Mouse (Mus musculus): Measurements from ENCODE around the gene Slc25a14.

Gene Slc25a14

DNA sequence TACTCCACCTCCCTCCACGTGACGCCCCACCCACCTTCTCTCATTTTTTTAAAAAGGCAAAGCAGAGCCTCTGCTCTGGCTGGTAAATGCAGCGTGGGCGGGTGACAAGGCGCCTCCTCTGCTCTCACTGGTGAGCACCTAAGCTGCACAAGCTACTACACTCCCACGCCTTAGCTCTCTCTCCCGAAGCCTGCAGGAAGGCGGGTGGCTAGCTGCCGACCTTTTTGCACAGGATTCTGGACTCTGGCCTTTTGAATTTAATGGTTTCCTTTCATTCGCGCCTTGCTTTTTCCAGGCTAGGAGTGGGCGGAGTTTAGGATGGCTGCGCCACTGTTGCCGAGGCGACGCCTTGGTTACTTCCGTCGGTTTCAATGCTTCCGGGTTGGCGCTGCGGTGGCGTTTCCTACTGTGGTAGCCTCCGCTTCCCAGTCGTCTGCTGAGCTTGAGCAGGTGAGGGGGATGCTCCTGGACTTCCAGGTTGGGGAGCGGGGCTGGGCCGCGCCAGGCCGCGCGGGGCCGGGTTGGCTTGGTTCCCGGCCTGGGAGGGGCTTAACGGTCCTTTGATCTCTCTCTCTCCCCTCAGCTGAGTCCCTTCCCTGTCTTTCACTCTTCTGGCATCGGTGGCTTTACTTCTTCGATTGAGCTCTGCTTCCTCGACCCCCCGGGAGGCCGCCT lies at the start of gene Slc25a14:
Gene Slc25a14 (plus strand): TSS at position 35 of the 675 bp plus-strand sequence.
- peak; percentile 55 to 60 for DNase-seq

DNA sequence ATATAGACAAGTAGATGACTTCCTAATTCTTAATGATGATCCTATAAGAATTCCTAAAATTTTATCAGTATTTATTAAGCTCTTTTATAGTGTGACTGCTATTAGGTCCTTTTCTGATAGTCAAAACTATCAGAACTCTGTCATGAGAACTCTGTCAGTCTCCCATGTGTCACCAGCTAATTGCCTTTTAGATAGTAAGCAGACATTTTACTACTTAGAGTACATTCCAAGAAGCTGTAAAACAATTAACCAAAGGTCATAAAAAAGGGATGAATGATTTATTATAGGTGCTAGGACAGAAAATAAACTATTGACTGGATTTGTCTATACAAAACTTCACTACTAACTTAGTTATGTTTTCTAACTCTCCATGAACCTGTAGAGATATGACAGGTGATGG lies 39.9 kb upstream of the Slc25a14 start:
- no peak for DNase-seq

DNA sequence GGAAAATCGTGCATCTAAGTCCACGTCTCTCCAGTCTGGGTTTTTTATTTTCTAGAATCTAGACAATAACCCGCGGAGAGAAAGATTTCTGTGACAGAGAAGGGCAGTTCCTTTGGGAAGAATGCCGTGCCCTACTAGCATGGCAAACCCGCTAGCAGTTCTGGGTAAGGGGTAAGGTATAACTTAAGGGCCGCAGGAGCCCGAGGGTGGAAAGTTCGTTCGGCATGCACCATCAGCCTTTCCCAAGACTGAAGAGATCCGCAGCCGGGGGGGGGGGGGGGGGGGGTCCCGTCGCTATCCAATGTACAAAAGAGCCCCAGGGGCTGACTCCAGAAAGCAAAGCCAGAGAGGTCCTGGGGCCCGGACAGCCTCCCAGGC lies 29.5 kb upstream of the Slc25a14 start:
- no peak for DNase-seq

DNA sequence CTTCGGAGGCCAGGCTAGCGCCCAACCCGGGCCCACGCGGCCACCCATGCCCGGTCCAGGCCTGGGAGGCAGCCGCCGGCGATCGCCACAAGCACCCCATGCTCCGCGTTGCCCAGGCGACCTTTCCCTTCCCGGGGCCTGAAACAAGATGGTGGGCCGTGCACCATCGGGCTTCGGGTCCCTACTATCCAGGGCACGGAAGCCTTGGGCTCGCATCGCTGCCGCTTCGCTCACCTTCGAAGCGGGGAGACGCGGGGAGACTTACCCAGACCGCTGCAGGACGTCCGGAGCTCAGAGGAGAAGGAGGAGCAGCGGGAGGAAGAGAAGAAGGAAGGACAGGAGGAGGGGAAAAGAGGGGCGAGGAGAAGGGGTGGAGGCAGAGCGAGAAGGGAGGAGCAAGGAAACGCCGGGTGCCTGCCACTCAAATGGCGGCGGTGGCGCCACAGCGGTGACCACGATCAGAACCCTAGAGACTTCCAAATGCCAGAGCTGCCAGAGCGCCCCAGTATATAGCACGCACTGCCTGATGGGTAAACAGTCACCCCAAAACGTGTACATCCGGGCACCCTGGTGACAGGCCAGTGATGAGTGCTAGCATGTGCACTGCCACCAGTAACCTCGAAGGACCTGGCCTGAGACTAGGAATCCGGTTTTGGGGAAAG lies 29.0 kb upstream of the Slc25a14 start, which contains the start of gene Zfp280c:
Gene Zfp280c (minus strand): TSS at position 406 of the 662 bp plus-strand sequence.
- DNase-seq: peak; percentile 57 to 58

DNA sequence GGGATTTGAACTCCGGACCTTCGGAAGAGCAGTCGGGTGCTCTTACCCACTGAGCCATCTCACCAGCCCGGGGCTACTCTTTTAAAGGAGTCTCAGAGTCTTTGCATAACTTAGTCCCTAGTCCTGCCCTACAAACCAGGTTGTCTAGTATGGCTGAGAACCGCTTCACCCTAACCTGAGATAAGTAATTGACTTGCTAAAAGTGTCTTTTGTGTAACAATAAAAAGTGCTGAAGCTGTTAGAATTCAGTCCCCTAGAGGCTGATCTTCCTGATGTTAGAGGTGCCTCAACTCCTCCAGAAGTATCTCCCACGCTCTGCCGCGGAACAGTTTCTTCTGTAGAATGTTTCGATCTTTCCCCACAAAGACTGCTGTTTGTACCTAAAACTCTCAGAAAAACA lies 27.2 kb upstream of the Slc25a14 start:
- DNase-seq: no peak

DNA sequence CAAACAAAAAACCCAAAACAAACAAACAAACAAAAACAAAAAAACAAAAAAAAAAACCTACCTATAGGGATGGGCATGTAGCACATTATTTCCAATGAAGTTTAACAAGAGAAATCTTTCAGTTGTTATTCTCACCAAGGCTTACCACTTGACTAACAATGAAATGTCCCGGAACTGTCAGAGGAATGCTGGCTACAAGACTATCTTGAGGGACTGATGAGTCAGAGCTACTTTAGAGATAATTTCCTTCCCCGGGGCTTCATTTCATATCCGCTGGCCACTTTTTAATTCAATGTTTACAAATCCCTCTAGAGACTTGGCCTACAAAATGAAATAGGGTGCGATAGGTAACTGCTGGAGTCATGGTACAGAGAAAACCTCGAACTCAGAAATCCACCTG lies 26.3 kb upstream of the Slc25a14 start:
- no peak for DNase-seq

DNA sequence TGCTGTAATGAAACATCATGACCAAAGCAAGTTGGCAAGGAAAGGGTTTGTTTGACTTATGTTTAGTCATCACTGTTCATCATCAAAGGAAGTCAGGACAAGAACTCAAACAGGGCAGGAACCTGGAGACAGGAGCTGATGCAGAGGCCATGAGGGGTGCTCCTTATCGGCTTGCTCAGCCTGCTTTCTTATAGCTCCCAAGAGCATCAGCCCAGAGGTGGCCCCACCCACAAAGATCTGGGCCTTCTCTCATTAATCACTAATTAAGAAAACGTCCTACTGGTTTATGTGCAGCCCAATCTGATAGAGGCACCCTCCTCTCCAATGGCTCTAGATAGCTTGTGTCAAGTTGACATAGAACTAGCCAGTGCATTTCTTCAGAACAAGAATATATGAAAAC lies 18.3 kb upstream of the Slc25a14 start:
- no peak for DNase-seq

DNA sequence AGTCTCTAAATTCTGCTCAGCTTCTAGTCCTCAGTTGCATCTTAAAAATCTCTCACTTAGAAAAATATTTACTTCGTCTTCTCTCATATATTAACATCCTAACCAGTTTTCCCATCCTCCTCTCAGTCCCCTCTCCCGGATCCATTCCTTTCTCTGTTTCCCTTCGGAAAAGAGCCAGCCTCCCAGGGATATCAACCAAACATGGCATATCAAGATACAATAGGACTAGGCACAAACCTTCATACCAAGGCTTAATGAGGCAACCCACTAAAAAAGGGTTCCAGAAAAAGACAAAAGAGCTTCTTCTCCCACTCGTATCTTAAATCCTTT lies 199 bp upstream of the Slc25a14 start:
- no peak for DNase-seq

DNA sequence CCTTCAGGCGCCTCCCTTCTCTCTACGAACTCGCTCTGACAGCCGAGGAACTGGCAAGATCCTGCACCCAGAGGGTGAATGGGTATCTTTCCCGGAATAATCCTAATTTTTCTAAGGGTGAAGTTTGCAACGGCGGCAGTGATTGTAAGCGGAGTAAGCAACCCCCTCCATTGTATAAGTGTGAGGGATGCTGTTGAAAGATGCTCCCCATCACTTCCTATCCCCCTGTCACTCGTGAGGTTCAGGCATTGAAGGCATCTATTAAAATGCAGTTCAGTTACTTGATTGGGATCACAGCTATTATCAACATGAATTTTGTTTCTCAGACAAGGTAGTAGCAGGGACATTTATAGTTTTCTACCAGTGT lies 824 bp downstream of the Slc25a14 start:
- DNase-seq: no peak

DNA sequence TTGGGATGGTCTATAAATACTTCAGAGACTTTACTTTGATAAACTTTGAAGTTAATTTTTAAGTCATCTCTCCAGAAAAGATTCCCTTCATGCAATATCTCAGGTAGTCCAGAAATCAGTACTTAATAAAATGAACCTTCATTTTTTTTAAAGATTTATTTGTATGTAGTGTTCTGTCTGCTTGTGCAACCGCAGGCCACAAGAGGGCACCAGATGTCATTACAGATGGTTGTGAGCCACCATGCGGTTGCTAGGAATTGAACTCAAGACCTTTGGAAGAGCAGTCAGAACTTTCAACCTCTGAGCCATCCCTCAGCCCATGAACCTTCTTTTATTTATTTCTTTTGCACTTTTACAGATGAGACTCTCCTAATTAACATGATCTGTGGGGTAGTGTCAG lies 13.8 kb downstream of the Slc25a14 start:
- DNase-seq: peak in 1 of 2 experiments; percentile 3

DNA sequence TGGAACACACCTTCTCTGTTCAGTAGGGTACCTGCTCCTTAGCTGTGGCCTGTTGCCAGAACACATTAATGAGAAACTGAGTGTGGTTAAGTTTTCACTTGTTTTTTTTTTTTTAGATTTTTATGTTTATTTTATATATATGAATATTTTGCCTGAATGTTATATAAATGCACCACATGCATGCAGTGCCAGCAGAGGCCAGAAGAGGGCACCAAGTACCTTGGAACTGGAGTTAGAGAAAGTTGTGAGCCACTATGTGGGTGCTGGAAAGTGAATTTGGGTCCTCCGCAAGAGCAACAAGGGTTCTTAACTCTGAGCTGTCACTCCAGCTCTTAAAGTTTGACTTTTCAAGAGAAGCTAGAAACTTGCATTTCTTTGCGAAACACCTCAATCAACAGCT lies 20.9 kb downstream of the Slc25a14 start:
- peak; percentile 18 to 37 for DNase-seq

DNA sequence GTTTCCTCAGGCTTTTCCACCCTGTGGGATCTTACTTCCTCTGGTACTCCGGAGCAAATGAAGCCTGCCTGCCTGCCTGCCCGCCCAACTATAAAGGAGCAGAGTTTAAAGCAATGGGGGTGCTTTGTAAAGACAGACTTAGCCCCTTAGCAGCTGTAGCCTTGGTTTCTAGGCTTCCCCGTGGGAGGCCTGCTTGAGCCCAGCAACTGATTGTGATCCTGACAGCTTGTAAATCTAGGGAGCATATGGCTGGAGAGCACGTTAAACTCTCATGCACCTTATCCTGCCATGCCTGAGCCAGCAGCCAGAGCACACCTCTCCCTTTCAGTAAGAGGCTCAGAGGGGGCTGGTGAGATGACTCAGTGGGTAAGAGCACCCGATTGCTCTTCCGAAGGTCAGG lies 43.6 kb downstream of the Slc25a14 start:
- no peak for DNase-seq

DNA sequence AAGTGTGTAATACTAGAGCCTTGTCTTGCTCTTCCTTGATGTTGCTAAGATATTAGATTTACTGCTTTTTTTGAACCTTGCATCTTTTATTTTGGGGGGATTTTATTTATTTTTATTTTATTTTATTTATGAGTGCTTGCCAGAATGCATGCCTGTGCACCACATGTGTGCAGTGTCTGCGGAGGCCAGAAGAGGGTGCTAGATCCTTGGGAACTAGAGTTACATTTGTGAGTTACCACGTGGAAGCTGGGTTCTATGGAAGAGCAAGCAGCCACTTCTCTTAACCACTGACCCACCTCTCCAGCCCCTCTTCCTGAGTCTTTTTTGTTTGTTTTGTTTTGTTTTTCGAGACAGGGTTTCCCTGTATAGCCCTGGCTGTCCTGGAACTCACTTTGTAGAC lies 46.4 kb downstream of the Slc25a14 start:
- no peak for DNase-seq

DNA sequence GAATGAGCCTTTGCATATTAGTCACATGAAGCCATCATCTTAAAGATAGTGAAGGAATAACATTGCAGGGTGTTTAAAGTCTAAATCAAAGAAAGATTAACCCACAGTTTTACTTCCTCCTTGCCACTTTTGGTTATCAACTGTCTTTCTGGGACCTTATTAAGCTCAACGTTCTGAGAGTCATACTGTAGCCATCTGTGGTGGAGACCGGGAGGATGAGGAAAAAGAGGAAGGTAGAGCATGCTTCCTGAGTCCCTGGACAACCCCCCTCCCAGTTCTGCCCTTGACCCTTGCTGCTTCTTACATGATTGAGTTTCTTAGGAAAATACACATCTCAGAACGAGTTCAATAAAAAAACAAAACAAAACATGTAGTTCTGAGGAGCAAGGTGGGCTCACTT lies 48.5 kb downstream of the Slc25a14 start:
- no peak for DNase-seq

DNA sequence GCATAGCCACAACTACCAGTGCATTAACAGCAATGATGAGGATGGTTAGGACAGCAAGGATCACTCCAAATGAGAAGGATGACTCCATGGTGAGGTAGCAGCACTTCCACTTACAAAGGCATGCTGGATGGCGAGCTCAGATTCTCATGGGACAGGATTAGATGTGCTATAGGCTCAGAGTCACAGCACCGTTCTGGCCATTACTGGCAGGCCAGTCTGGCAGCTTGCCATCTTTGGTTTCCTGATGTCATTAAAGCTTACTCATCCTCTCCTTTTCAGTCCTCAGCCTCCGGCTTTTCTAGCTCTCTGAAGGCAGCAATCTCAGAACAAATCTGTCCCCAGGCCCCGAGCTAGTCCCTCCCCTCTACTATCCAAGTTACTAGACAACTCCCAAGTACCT lies 51.0 kb downstream of the Slc25a14 start, which contains the start of gene Gpr119:
Gene Gpr119 (minus strand): TSS at position 308 of the 400 bp plus-strand sequence.
- DNase-seq: no peak

DNA sequence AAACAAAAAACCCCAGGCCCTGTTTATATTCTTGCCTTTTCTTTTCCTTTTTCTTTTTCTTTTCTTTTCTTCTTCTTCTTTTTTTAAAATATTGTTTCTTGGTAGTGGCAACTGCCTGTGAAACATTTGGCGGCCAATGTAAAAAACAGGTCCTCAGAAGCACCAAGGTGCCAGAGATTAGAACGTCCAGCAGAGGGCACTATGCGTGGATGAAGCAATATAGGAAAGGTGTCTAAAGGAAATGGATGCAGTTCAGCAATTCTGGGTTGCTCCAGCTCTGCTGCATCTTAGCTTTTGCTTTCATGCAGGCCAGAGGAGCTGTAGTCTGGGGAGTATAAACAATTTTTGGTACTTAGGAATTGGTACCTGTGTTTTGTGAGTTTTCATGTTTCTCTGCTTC lies 60.2 kb downstream of the Slc25a14 start:
- DNase-seq: peak in 1 of 2 experiments; percentile 39

DNA sequence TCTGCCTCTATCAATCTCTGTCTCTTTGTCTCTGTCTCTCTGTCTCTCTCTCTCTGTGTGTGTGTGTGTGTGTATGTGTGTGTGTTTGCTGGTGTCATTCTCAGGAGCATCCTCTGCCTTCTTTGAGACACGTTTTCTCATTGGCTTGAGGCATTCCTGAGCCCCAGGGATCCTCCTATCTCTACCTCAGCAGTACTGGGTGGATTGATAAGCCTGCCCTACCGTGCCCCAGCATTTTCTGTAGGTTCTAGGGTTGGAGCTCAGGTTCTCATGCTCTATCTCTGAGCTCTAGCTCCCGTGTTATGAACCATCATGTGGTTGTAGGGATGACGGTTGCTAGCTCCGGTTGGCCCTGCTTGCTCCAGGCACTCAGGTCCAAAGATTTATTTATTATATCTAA lies 60.6 kb downstream of the Slc25a14 start:
- DNase-seq: no peak

DNA sequence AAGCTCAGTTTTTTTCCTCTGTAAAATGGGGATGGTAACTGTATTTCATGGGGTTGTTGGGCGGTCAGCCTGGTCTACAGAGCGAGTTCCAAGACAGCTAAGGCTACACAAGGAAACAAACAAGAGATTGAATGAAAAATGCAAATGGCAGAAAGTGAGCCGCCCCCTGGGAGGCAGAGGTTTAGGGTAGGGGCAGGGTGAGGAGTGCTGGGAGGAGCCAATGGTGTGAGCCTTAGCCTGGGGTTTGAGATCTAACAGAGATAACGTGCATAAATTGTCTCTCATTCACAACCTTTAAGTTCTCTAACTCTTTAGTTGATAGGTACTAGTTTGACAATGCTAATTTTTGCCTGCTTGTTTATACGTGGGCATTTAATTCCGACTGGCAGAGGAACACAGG lies 71.2 kb downstream of the Slc25a14 start:
- no peak for DNase-seq

DNA sequence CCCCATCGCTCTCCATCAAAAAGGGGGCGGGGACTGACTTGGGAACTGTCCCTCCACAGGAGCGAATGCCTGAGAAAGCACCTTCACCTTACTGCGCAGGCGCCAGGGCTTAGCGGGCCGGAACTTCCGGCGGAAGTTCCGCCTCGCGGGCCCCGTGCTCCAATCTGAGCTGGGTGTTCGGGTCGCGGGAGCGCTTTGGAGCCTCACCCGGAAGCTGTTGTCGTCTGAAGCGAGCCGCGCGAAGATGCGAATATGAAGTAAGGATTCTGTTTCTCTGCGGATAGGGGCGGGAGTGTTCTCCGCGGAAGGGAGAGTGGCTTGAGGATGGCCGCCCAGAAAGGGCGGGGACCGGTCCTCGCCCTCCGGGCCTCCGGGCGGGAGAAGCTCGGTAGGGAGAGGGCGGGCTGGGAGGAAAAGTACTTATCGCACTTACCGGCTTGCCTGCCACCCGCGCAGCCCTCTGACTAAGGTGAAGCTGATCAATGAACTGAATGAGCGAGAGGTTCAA lies 71.7 kb downstream of the Slc25a14 start, which contains the start of gene Rbmx2:
Gene Rbmx2 (plus strand): TSS at position 141 of the 508 bp plus-strand sequence.
- peak; percentile 78 to 79 for DNase-seq

DNA sequence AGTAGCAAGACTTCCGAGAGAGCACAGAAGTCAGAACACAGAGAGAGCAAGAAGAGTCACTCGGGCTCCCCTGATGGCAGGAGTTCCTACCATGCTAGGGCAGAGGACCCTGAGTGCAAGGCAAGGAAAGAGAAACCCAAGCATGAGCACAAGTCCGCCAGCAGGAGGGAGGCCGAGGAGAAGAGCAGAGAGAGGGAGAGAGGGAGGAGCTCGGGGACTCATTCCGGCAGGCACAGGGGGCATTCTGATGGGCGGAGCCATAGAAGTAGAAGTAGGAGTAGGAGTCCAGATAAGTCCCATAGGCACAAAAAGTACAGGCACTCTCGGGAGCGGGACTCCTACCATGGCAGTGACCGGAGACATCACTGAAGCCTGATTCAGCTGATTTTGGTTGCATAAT lies 86.5 kb downstream of the Slc25a14 start:
- DNase-seq: no peak

Measured in spleen, adult 18-20 months (tissue).